Mouse (Mus musculus): ENCODE results near the gene Btbd35f22. TPM values are rescaled to one million over a fixed set of nuclear protein-coding genes. Genes with fewer than 3 reads are reported as not detected.
"Not testable (repeated sequence)": the region's sequence is repeated elsewhere in the genome, so short reads cannot be mapped to it uniquely, and the experiment has no call there.

Gene Btbd35f22
- polyA plus RNA-seq (2015; fragmentation: Nextera tagmentation; extraction: Ambion mirVana): not detected in 2 replicates

DNA sequence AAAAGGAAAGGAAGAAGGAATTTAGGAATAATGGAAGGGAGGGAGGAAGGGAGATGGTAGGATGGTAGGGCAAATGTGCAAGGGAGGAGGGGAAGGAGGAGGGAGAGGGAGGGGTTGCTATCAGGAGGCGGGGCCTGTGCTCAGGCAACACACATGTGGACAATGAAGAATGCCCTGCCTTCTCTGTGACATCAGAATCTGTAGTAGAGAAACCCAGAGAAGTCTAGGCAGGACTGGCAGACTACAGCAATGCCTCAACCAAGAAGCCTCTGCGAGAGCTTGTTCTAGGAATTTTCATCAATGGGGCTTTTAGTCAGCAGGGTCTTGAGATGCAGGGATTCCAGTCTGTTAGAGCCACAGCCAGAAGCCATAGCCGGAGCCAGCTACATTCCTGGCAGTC, at the start of gene Btbd35f22:
Gene Btbd35f22 (plus strand): TSS at position 301 of the 400 bp plus-strand sequence.
- not testable (repeated sequence) for H3K4me3 ChIP-seq (replicated peaks); H3K27ac ChIP-seq; H3K9me3 ChIP-seq (replicated peaks); H3K36me3 ChIP-seq; H3K9ac ChIP-seq; H3K4me2 ChIP-seq; H3K27me3 ChIP-seq; ATAC-seq (replicated peaks; ENCODE audit: low FRiP score); H3K4me1 ChIP-seq
- no CpG with 5 or more reads among the region's 3 CpGs for WGBS

Other genes starting within 250 kb of the Btbd35f22 start
- gene Gm21637, start 85.8 kb upstream of the Btbd35f22 start, polyA plus RNA-seq (2015; fragmentation: Nextera tagmentation; extraction: Ambion mirVana): not detected in 2 replicates
- not detected in 2 replicates for gene Btbd35f2, start 230.6 kb downstream of the Btbd35f22 start, polyA plus RNA-seq (2015; fragmentation: Nextera tagmentation; extraction: Ambion mirVana)